Mouse (Mus musculus) small intestine, adult 2 months (tissue): ENCODE results near the gene Cox10.

Experiments used
- CTCF ChIP-seq: fragments of 200-500 bp; IDR thresholded peaks from 2 replicates; pipeline ENCODE4 v1.5.1; 2012; ENCODE audit warnings: low read depth, mild to moderate bottlenecking, control low read depth, inconsistent platforms, low read length, moderate library complexity, mixed read lengths; ENCODE audit not compliant: insufficient replicate concordance, insufficient read length; ENCODE audit errors: extremely low read depth
- POLR2A ChIP-seq: fragments of 200-500 bp; IDR thresholded peaks from 2 replicates; pipeline ENCODE4 v1.6.1; 2012; ENCODE audit warnings: low read depth, mild to moderate bottlenecking, control low read depth, inconsistent platforms, low read length, moderate library complexity

DNA sequence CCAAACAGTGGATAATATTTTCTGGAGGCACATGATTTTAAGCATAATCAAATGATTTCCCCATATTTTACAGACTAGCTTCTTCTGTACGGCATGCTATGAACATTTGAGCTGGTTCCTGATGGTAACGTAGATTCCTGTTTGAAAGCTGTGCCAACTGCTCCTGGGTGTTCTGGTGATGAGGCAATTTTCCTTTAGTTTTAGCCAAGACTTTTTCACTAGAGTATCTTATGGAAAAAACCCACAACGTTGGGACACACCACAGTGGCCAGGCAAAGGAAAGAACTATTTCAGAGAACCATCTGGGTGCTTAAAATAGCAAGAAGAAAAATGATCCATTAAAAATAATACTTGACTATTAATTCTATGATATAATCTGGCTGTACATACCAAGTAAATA, 35.2 kb downstream of the Cox10 start:
- TF ChIP-seq CTCF (no peak), POLR2A (no peak)
